Mouse (Mus musculus) midbrain, embryonic 14.5 days (tissue): ENCODE measurements at regions not wholly inside any gene's neighbourhood (a gene's known extent, or its start where the extent isn't known, plus 50 kb on each side); places are given as distances from the start of the nearest gene placed in this dataset.

Experiments
- ATAC-seq: fragments of 200-750 bp; cut with Nextera tagmentation; 2 replicates; pipeline ENCODE4 v1.8.0; 2017; ENCODE audit warnings: moderate number of reproducible peaks, moderate library complexity; ENCODE audit not compliant: low FRiP score, low TSS enrichment
- DNase-seq: peaks from one replicate; pipeline ENCODE4 v3.0.0-alpha.2; 2015
- H3K27ac ChIP-seq: fragments of 300-500 bp; sonication (generic); replicated peaks from 2 replicates; pipeline ENCODE4 v1.5.1; 2014; ENCODE audit warnings: mild to moderate bottlenecking, low read depth, low read length, moderate library complexity
- H3K27me3 ChIP-seq: fragments of 300-500 bp; sonication (generic); 2 replicates; pipeline ENCODE4 v1.6.1; 2014; ENCODE audit warnings: low read length, control low read depth, mixed read lengths; ENCODE audit not compliant: control insufficient read depth, insufficient read depth
- H3K36me3 ChIP-seq: fragments of 300-500 bp; sonication (generic); 2 replicates; pipeline ENCODE4 v1.6.1; 2014; ENCODE audit warnings: low read length, control low read depth; ENCODE audit not compliant: control insufficient read depth, insufficient read depth
- H3K4me1 ChIP-seq: fragments of 300-500 bp; sonication (generic); 2 replicates; pipeline ENCODE4 v1.6.1; 2014; ENCODE audit warnings: mild to moderate bottlenecking, antibody characterized with exemption, low read length, control low read depth; ENCODE audit not compliant: control insufficient read depth, insufficient read depth
- H3K4me2 ChIP-seq: fragments of 300-500 bp; sonication (generic); 2 replicates; pipeline ENCODE4 v1.6.1; 2014; ENCODE audit warnings: mild to moderate bottlenecking, low read length, moderate library complexity
- H3K4me3 ChIP-seq: fragments of 300-500 bp; sonication (generic); replicated peaks from 2 replicates; pipeline ENCODE4 v1.5.1; 2014; ENCODE audit warnings: low read depth, low read length
- H3K9ac ChIP-seq: fragments of 300-500 bp; sonication (generic); replicated peaks from 2 replicates; pipeline ENCODE4 v1.6.1; 2014; ENCODE audit warnings: mild to moderate bottlenecking, low read length, moderate library complexity
- H3K9me3 ChIP-seq: fragments of 300-500 bp; sonication (generic); 2 replicates; pipeline ENCODE4 v1.6.1; 2016; ENCODE audit warnings: low read length, control low read depth, mixed read lengths; ENCODE audit not compliant: control insufficient read depth
- WGBS: fragments of 180-500 bp; shearing (Covaris S2); extraction: QIAGEN DNeasy Blood & Tissue Kit; methylation state at CpG from one replicate; pipeline ENCODE4 v1.1.7; 2014; 5-methylcytosine and 5-hydroxymethylcytosine counted together

DNA sequence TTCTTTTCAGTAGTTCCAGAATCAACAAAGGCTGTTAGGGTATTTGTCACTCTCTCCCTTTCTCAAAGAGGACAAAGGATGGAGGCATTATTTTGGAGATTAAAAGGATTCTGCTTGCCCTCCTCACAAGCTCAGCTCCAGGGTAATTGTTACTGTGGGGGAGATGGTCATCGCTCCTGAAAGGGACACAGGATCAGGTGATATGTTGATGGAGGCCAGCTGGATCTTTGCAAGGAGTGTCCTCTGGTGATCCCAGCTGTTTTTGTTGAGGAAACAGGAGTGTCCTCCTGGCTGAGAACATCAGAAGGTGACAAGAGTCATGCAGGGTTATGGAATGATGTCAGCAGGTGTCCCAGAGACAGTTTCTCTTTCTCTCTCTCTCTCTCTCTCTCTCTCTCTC lies 119.7 kb downstream of the Cd83 start:
- Histone ChIP-seq H3K27me3 (no peaks in the 10 kb centered on the region), H3K36me3 (no peaks in the 10 kb centered on the region), H3K4me1 (peaks cover 10% of the 10 kb centered on the region; the same call in 1 of the 2 replicates), H3K4me3 (no peak overlapping the region), H3K9me3 (no peaks in the 10 kb centered on the region), H3K4me2 (no peak overlapping the region), H3K27ac (no peak overlapping the region), H3K9ac (no peak overlapping the region)
- ATAC-seq (no peak), DNase-seq (no peak)
- 9% methylated on average over 1 of the region's 1 CpGs for WGBS

DNA sequence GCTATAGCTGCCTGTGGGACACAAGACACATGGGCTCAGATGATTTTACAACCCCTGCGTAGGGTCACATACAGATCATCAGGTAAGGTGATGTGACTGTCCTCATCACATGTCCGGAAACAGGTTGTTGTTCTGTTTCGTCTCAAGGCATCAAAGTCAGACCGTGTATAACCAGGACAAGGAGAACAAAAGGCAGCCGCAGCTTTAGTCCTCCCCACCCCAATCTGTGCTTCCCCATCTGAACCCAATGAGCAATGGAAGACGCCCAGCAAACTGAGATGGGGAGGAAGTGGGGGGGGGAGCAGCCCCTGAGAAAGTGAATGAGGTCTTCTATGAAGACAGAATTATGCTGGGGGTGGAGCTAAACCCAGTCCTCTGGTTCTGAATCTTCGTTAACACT lies 121.7 kb downstream of the Cd83 start:
- ATAC-seq (no peak), DNase-seq (no peak)
- WGBS = 76% methylated on average over 7 of the region's 7 CpGs
- no peaks in the 10 kb centered on the region for H3K27me3 ChIP-seq
- peaks cover 10% of the 10 kb centered on the region; the same call in 1 of the 2 replicates for H3K4me1 ChIP-seq
- no peak overlapping the region for H3K4me3 ChIP-seq
- H3K9ac ChIP-seq = no peak overlapping the region
- no peaks in the 10 kb centered on the region for H3K9me3 ChIP-seq
- H3K36me3 ChIP-seq = no peaks in the 10 kb centered on the region
- no peak overlapping the region for H3K4me2 ChIP-seq
- H3K27ac ChIP-seq = no peak overlapping the region

DNA sequence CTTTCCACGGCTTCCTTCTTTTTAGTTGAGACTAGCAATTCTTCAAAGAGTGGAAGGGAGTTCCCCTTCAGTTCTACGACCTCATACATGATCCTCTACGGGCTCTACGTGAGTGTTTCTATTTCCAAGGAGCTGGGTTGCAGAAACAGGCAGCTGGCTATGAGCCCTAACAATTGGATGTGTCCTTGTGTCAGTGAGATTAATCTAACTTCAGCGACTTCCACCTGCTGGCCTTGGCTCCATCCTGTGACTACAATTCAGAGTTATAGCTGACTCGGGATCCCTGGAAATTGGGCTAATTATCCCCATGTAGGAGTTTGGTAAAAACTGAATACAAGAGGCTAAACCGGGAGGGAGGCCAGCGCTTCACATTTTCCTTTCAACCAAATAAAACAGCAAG lies 122.8 kb downstream of the Cd83 start:
- H3K4me2 ChIP-seq = no peak overlapping the region
- H3K9ac ChIP-seq = no peak overlapping the region
- H3K27ac ChIP-seq = no peak overlapping the region
- no peak overlapping the region for H3K4me3 ChIP-seq
- H3K4me1 ChIP-seq = peaks cover 10% of the 10 kb centered on the region; the same call in 1 of the 2 replicates
- no peaks in the 10 kb centered on the region for H3K36me3 ChIP-seq
- no peak for DNase-seq
- ATAC-seq = no peak
- H3K9me3 ChIP-seq = no peaks in the 10 kb centered on the region
- H3K27me3 ChIP-seq = no peaks in the 10 kb centered on the region
- 60% methylated on average over 8 of the region's 8 CpGs for WGBS

DNA sequence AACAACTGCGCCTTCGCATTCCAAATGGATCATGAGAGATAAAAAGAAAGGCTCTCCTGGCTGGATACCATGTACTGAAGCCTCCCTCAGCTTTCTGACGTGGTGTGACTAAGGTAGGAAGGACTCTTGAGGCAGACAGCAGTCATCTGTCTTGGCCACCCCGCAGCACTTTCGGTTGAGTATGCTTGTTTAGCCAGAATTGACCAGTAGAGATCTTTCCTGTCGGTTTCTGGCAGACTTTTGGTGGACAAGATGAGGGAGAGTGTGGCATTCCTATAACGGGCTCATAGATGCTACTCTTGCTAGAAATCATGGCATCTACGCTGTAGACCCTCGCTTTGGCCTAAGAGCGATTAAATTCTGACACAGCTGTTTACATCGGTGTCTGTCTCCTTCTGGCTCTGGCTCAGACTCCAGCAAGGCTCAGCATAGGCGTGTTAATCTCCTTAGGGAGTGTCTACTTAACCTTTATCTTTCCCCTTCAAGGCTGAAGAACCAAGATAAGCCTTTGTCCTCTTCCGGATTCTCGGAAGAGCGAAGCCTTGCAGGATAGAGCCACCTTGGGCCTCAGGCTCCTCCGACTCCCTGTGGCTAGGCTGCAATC lies 123.6 kb downstream of the Cd83 start:
- DNase-seq = peak; percentile 44
- Histone ChIP-seq H3K9me3 (no peaks in the 10 kb centered on the region), H3K27ac (no peak overlapping the region), H3K36me3 (no peaks in the 10 kb centered on the region), H3K9ac (no peak overlapping the region), H3K4me3 (no peak overlapping the region), H3K4me2 (no peak overlapping the region), H3K27me3 (no peaks in the 10 kb centered on the region), H3K4me1 (peaks cover 10% of the 10 kb centered on the region; the same call in 1 of the 2 replicates)
- WGBS = 44% methylated on average over 16 of the region's 16 CpGs
- no peak for ATAC-seq

DNA sequence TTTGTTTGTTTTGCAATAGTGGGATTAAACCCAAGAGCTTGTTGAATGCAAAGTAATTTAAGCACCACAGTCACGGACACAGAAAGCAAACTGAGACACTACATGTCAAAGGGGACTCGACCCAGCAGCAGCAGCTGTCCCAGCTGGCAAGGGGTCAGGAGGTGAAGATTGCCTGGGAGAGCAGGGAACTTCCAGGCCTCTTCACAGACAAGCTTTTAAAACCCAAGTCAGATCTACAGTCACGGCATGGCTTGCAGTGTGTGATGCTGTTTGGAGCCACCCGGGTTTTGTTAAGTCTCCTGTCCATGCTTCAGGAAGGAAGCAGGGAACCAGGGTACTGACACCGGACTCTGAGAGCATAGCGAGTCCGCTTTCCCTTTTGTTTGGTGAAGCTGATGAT lies 125.4 kb downstream of the Cd83 start:
- DNase-seq (no peak), ATAC-seq (no peak)
- H3K27ac ChIP-seq = no peak overlapping the region
- H3K4me3 ChIP-seq = no peak overlapping the region
- no peak overlapping the region for H3K9ac ChIP-seq
- no peak overlapping the region for H3K4me2 ChIP-seq
- no peaks in the 10 kb centered on the region for H3K36me3 ChIP-seq
- H3K9me3 ChIP-seq = no peaks in the 10 kb centered on the region
- no peaks in the 10 kb centered on the region for H3K27me3 ChIP-seq
- 42% methylated on average over 7 of the region's 7 CpGs for WGBS
- peaks cover 10% of the 10 kb centered on the region; the same call in 1 of the 2 replicates for H3K4me1 ChIP-seq

DNA sequence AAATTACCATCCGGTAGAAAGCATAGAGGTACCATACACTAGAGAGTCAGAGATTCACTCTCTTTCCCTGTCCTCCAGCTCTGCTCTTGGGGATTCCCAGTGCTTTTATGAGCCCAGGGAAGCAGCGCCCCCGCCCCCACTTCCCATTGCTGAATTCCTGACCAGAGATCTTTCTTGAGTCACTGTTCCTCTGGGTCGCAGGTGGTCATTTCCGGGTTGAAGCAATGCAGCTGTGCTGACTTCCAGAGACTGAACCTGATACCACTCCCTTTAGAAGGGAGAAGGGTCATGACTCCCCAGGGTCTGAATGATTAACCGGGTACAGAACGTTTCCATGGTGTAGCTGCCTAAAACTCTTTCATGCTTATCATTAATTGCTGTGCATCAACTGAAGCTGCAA lies 128.9 kb downstream of the Cd83 start:
- Histone ChIP-seq H3K27ac (no peak overlapping the region), H3K4me1 (peaks cover 4% of the 10 kb centered on the region; the same call in 1 of the 2 replicates), H3K4me2 (no peak overlapping the region), H3K4me3 (no peak overlapping the region), H3K9ac (no peak overlapping the region), H3K27me3 (no peaks in the 10 kb centered on the region), H3K9me3 (no peaks in the 10 kb centered on the region), H3K36me3 (no peaks in the 10 kb centered on the region)
- ATAC-seq (no peak), DNase-seq (no peak)
- 56% methylated on average over 7 of the region's 7 CpGs for WGBS

DNA sequence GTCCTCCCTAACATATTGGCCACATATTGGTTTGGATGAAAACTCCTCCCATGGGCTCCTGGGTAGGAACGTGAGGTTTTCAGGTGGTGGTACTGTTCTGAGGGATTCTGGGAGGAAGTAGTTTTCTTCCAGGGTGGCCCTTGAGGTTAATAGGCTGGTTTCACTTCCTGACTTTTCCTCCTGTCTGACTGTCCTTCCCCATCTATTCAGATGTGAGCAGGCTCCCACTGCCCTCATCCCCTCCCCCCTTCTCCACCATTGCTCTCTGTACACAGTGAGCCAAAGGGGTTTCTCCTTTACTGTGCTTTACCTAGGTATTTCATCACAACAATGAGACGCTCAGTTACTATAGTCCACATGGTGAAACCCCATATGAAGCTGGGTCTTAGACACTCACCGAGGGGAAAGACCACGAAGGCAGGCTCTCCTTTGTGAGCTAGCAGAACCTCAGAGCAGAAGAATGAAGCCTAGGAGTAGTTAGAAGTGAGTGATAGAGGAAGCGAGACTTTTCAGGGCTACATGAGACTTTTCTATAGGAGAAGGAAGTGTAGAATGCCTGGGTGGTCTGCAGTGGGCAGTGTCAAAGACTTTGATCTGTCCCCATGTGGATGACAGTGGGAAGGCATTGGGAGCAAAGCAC lies 135.3 kb downstream of the Cd83 start:
- ATAC-seq (no peak), DNase-seq (no peak)
- no peaks in the 10 kb centered on the region for H3K4me1 ChIP-seq
- H3K27ac ChIP-seq = no peak overlapping the region
- H3K27me3 ChIP-seq = no peaks in the 10 kb centered on the region; the same call in 1 of the 2 replicates
- 89% methylated on average over 5 of the region's 5 CpGs for WGBS
- H3K9ac ChIP-seq = no peak overlapping the region
- H3K9me3 ChIP-seq = no peaks in the 10 kb centered on the region
- H3K4me3 ChIP-seq = no peak overlapping the region
- no peak overlapping the region for H3K4me2 ChIP-seq
- no peaks in the 10 kb centered on the region for H3K36me3 ChIP-seq

DNA sequence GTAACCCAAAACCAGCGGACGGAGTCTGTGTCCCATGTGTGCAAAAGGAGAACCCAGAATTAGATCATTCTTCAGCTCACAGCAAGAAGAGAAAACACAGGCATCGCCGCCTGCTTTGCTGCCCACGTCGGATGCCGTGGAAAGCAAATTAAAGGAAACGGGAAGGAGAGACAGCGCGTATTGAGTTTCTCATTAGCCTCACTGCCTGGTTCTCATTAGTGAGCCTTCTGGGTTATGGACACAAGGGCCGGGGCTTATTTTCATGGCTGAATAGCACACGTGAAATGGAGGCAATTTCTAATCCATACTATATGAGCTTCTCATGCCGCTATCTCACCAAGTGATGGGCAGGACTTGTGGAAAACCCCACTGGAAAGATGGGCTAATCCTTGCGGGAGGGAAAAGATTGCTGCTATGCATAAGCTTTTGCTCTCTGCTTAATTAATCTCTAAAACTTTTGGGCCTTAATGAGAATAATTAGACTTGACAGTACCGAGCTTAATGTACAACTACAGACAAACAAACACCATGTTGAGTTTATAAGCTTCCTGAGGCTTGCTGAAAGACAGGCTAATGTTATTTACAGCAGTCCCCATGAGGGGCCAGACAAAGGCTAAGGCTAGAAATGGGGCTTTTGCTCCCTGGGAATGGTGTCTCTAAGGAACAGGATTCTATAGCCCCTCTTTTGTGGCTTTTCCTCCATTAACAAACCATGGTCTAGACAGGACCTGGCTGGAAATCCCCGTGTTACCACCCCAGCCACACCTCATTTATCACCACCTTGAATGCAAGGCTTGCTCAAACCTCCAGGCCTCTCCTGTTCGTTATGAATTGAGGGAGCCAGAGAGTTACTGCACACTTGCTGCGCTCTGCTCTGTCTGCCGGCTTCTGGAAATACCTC lies 145.8 kb downstream of the Cd83 start:
- DNase-seq = peak; percentile 37
- Histone ChIP-seq H3K27me3 (no peaks in the 10 kb centered on the region), H3K4me3 (no peak overlapping the region), H3K36me3 (no peaks in the 10 kb centered on the region), H3K27ac (peak overlapping the region; percentile 41; the same call in 1 of the 2 replicates), H3K9me3 (no peaks in the 10 kb centered on the region), H3K4me1 (peaks cover 4% of the 10 kb centered on the region; the same call in 1 of the 2 replicates), H3K9ac (no peak overlapping the region), H3K4me2 (no peak overlapping the region)
- 68% methylated on average over 19 of the region's 19 CpGs for WGBS
- ATAC-seq = no peak
